Mouse (Mus musculus) embryonic facial prominence, embryonic 15.5 days (tissue): Measurements from ENCODE around the gene Pspn. TPM values are rescaled to one million over a fixed set of nuclear protein-coding genes. Genes with fewer than 3 reads are reported as not detected.

Experiments
- ATAC-seq: fragments of 200-750 bp; cut with Nextera tagmentation; 2 replicates; pipeline ENCODE4 v1.8.0; 2017; ENCODE audit warnings: low read depth, moderate TSS enrichment; ENCODE audit not compliant: insufficient number of reproducible peaks, low FRiP score, low TSS enrichment
- H3K27ac ChIP-seq: fragments of 300-500 bp; sonication (generic); replicated peaks from 2 replicates; pipeline ENCODE4 v1.5.1; 2015; ENCODE audit warnings: mild to moderate bottlenecking, inconsistent platforms
- H3K27me3 ChIP-seq: fragments of 300-500 bp; sonication (generic); 2 replicates; pipeline ENCODE4 v1.6.1; 2015; ENCODE audit warnings: inconsistent platforms
- H3K36me3 ChIP-seq: fragments of 300-500 bp; sonication (generic); 2 replicates; pipeline ENCODE4 v1.6.1; 2015; ENCODE audit warnings: mild to moderate bottlenecking, inconsistent platforms
- H3K4me1 ChIP-seq: fragments of 300-500 bp; sonication (generic); 2 replicates; pipeline ENCODE4 v1.6.1; 2015; ENCODE audit warnings: inconsistent platforms
- H3K4me2 ChIP-seq: fragments of 300-500 bp; sonication (generic); replicated peaks from 2 replicates; pipeline ENCODE4 v1.6.1; 2015; ENCODE audit warnings: mild to moderate bottlenecking, inconsistent platforms
- H3K4me3 ChIP-seq: fragments of 300-500 bp; sonication (generic); replicated peaks from 2 replicates; pipeline ENCODE4 v1.5.1; 2015; ENCODE audit warnings: mild to moderate bottlenecking, inconsistent platforms
- H3K9ac ChIP-seq: fragments of 300-500 bp; sonication (generic); 2 replicates; pipeline ENCODE4 v1.6.1; 2015; ENCODE audit warnings: inconsistent platforms
- H3K9me3 ChIP-seq: fragments of 300-500 bp; sonication (generic); replicated peaks from 2 replicates; pipeline ENCODE4 v1.6.1; 2016; ENCODE audit warnings: inconsistent platforms
- WGBS: fragments of 180-500 bp; shearing (Covaris S2); methylation state at CpG from one replicate; pipeline ENCODE4 v1.1.7; 2015; 5-methylcytosine and 5-hydroxymethylcytosine counted together
- polyA plus RNA-seq: library from polyadenylated mRNA; unstranded; fragments of >200 nt; fragmentation: Nextera tagmentation; extraction: Ambion mirVana; gene quantifications from 2 replicates; pipeline ENCODE4 v1.2.1, GENCODE M21; 2015

Pspn gene
- polyA plus RNA-seq, 1 experiment from 2014 or later = not detected

GRCm38 (mm10) chr17:56957763-56958429 is 41.9 kb downstream of the Pspn start:
- ATAC-seq = peak; percentile 48; the same call in 1 of the 2 replicates
- H3K27ac ChIP-seq = no peak overlapping the region
- no peaks in the 10 kb centered on the region for H3K4me1 ChIP-seq
- no peaks in the 10 kb centered on the region for H3K9me3 ChIP-seq
- no peaks in the 10 kb centered on the region for H3K36me3 ChIP-seq
- H3K27me3 ChIP-seq = no peaks in the 10 kb centered on the region
- no peak overlapping the region for H3K4me3 ChIP-seq
- no peak overlapping the region for H3K9ac ChIP-seq
- WGBS = 32% methylated on average over 11 of the region's 11 CpGs
- H3K4me2 ChIP-seq = no peak overlapping the region

DNA sequence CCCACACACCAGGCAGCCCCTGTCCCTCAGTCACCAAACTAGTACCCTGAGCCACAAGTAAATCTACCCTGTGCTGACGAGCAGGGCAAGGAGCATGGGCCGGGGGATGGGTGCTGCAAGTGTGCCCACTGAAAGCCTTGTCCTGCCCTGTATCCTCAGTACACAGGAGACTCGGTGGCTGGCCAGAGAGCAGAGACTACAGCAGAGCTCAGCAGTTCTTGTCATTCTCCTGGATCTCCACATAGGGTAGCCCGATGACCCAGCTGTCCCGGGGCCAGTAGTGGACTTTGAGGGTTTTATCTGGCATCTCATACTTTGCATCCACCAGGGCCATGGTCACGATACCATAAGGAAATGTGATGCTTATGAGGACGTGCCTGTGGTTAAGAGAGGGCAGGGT is 44.9 kb downstream of the Pspn start:
- H3K4me3 ChIP-seq = no peak overlapping the region
- H3K36me3 ChIP-seq = no peaks in the 10 kb centered on the region
- no peak overlapping the region for H3K27ac ChIP-seq
- no peak overlapping the region for H3K9ac ChIP-seq
- no peaks in the 10 kb centered on the region for H3K4me1 ChIP-seq
- ATAC-seq = no peak
- no peaks in the 10 kb centered on the region for H3K9me3 ChIP-seq
- H3K27me3 ChIP-seq = no peaks in the 10 kb centered on the region
- no peak overlapping the region for H3K4me2 ChIP-seq
- 74% methylated on average over 7 of the region's 7 CpGs for whole genome bisulfite sequencing

- no peak overlapping the region for H3K27ac ChIP-seq
- 87% methylated on average over 1 of the region's 1 CpGs for WGBS
- H3K4me2 ChIP-seq = no peak overlapping the region
- no peak overlapping the region for H3K4me3 ChIP-seq
- no peaks in the 10 kb centered on the region for H3K27me3 ChIP-seq
- no peaks in the 10 kb centered on the region for H3K4me1 ChIP-seq
- H3K9ac ChIP-seq = no peak overlapping the region
- no peaks in the 10 kb centered on the region for H3K36me3 ChIP-seq
- no peaks in the 10 kb centered on the region for H3K9me3 ChIP-seq
- ATAC-seq = no peak
Observed at GRCm38 (mm10) chr17:56952639-56953038, 47.2 kb downstream of the Pspn start.

DNA sequence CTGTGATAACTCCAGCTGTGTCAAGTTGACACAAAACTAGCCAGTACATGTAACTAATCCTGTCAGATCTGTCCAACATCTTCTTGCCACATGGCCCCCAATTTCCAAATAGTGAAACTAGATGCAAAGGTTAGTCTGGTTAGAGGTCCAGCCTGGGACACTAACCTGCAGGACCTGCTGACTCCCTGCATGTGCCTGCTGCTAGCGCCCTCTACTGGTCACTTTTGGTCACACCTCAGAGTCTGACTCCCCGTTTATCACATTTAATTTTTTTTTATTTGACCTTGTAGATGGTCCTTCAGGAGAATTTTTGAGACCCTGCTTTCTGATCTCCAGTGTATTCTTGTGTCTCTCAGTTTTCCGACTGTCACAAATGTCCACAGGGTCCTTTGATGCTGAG is 48.9 kb downstream of the Pspn start:
- ATAC-seq = no peak
- Histone ChIP-seq H3K9ac (no peak overlapping the region), H3K9me3 (no peaks in the 10 kb centered on the region), H3K27me3 (no peaks in the 10 kb centered on the region), H3K27ac (no peak overlapping the region), H3K4me3 (no peak overlapping the region), H3K36me3 (no peaks in the 10 kb centered on the region), H3K4me2 (no peak overlapping the region), H3K4me1 (no peaks in the 10 kb centered on the region)
- 17% methylated on average over 3 of the region's 3 CpGs for WGBS

Other genes starting within 250 kb of the Pspn start
- gene Nrtn, start 242.5 kb downstream of the Pspn start, polyA plus RNA-seq = 24.6 and 29.5 TPM in 2 replicates
- gene Dus3l, start 235.3 kb downstream of the Pspn start, polyA plus RNA-seq = 44.4 and 47.8 TPM in 2 replicates
- gene Prr22, start 229.8 kb downstream of the Pspn start, polyA plus RNA-seq = 0.49 and 1.2 TPM in 2 replicates
- 7.5 and 9.9 TPM in 2 replicates for gene Rfx2, start 169.0 kb downstream of the Pspn start, polyA plus RNA-seq
- gene Acsbg2, start 125.6 kb downstream of the Pspn start, polyA plus RNA-seq = 0.16 TPM in 1 of 2 replicates, not detected in the other
- 0.27 and 0.29 TPM in 2 replicates for gene 1700061G19Rik, start 124.5 kb downstream of the Pspn start, polyA plus RNA-seq
- 53.9 and 56.9 TPM in 2 replicates for gene Mllt1, start 64.6 kb downstream of the Pspn start, polyA plus RNA-seq
- gene Acer1, start 17.9 kb downstream of the Pspn start, polyA plus RNA-seq = 10.2 and 10.4 TPM in 2 replicates
- 136 and 139 TPM in 2 replicates for gene Clpp, start 9.7 kb downstream of the Pspn start, polyA plus RNA-seq
- gene Alkbh7, start 2.7 kb downstream of the Pspn start, polyA plus RNA-seq = 34.9 and 42.3 TPM in 2 replicates
- 64.3 and 68.2 TPM in 2 replicates for gene Gtf2f1, start 11.3 kb upstream of the Pspn start, polyA plus RNA-seq
- 0.56 and 0.60 TPM in 2 replicates for gene Gm17949, start 11.5 kb upstream of the Pspn start, polyA plus RNA-seq
- gene Khsrp, start 31.5 kb upstream of the Pspn start, polyA plus RNA-seq = 40.7 and 41.4 TPM in 2 replicates
- not detected in 2 replicates for gene Slc25a41, start 41.6 kb upstream of the Pspn start, polyA plus RNA-seq
- gene Crb3, start 59.1 kb upstream of the Pspn start, polyA plus RNA-seq = 13.0 and 14.6 TPM in 2 replicates
- 6.7 and 8.2 TPM in 2 replicates for gene Slc25a23, start 59.8 kb upstream of the Pspn start, polyA plus RNA-seq
- 2.6 and 4.9 TPM in 2 replicates for gene Dennd1c, start 78.5 kb upstream of the Pspn start, polyA plus RNA-seq
- gene Tubb4a, start 87.8 kb upstream of the Pspn start, polyA plus RNA-seq = 6.7 and 9.7 TPM in 2 replicates
- 5.8 and 6.0 TPM in 2 replicates for gene Tnfsf9, start 105.3 kb upstream of the Pspn start, polyA plus RNA-seq
- gene Cd70, start 149.8 kb upstream of the Pspn start, polyA plus RNA-seq = not detected in 2 replicates
- 0.28 TPM in 1 of 2 replicates, not detected in the other for gene Tnfsf14, start 194.2 kb upstream of the Pspn start, polyA plus RNA-seq
- 1.0 and 1.8 TPM in 2 replicates for gene C3, start 228.1 kb upstream of the Pspn start, polyA plus RNA-seq
- gene Gpr108, start 248.4 kb upstream of the Pspn start, polyA plus RNA-seq = 39.4 and 41.7 TPM in 2 replicates
- gene Trip10, start 249.4 kb upstream of the Pspn start, polyA plus RNA-seq = 36.8 and 41.7 TPM in 2 replicates